Mouse (Mus musculus): Measurements from ENCODE around the gene Ovch2.

GRCm38 (mm10) chr7:107749721-107750120 is 51.3 kb downstream of the Ovch2 start:
- TF ChIP-seq POLR2A (IDR thresholded peaks at IDR 0.05; ENCODE audit: extremely low read depth, insufficient read depth, low read length) (no peak), CTCF (IDR thresholded peaks at IDR 0.05; ENCODE audit: low read depth, low read length) (no peak)
